Mouse (Mus musculus): ENCODE measurements at regions not wholly inside any gene's neighbourhood (a gene's known extent, or its start where the extent isn't known, plus 50 kb on each side); places are given as distances from the start of the nearest gene placed in this dataset.

- H3K36me3 ChIP-seq (ENCODE audit: control insufficient read depth, insufficient read depth, low read length), result no peaks in the 10 kb centered on the region
- no peaks in the 10 kb centered on the region for H3K27me3 ChIP-seq (ENCODE audit: control insufficient read depth, insufficient read depth, low read length)
- no peak overlapping the region for H3K27ac ChIP-seq
- DNase-seq, result no peak
- no peak for TF ChIP-seq EP300 (IDR thresholded peaks at IDR 0.05; ENCODE audit: insufficient read depth, low read depth, low read length)
- no peak for TF ChIP-seq CTCF (IDR thresholded peaks at IDR 0.05)
- TF ChIP-seq POLR2A (IDR thresholded peaks at IDR 0.05; ENCODE audit: insufficient read depth, low read depth, low read length), result no peak
- no peak overlapping the region for H3K4me3 ChIP-seq
- H3K4me1 ChIP-seq (ENCODE audit: control insufficient read depth, insufficient read depth, low read length), result no peaks in the 10 kb centered on the region
- H3K79me2 ChIP-seq (replicated peaks; ENCODE audit: control insufficient read depth, insufficient read depth, low read length), result no peaks in the 10 kb centered on the region
- no peak overlapping the region for H3K9ac ChIP-seq (ENCODE audit: low read depth, low read length)
- intact Hi-C loops (cut with DNase I), result no loop called here
- WGBS, result 66% methylated on average over 7 of the region's 7 CpGs
Observed at GRCm38 (mm10) chr4:153631161-153631560, 148.6 kb upstream of the Ajap1 start.

- no peak for TF ChIP-seq CTCF (IDR thresholded peaks at IDR 0.05)
- no peak for TF ChIP-seq POLR2A (IDR thresholded peaks at IDR 0.05; ENCODE audit: insufficient read depth, low read depth, low read length)
- no peak for TF ChIP-seq EP300 (IDR thresholded peaks at IDR 0.05; ENCODE audit: insufficient read depth, low read depth, low read length)
- intact Hi-C loops (cut with DNase I), result no loop called here
- H3K4me1 ChIP-seq (ENCODE audit: control insufficient read depth, insufficient read depth, low read length), result no peaks in the 10 kb centered on the region
- H3K79me2 ChIP-seq (replicated peaks; ENCODE audit: control insufficient read depth, insufficient read depth, low read length), result no peaks in the 10 kb centered on the region
- no peak overlapping the region for H3K9ac ChIP-seq (ENCODE audit: low read depth, low read length)
- 86% methylated on average over 5 of the region's 5 CpGs for WGBS
- H3K27me3 ChIP-seq (ENCODE audit: control insufficient read depth, insufficient read depth, low read length), result no peaks in the 10 kb centered on the region
- no peaks in the 10 kb centered on the region for H3K36me3 ChIP-seq (ENCODE audit: control insufficient read depth, insufficient read depth, low read length)
- no peak overlapping the region for H3K4me3 ChIP-seq
- DNase-seq, result no peak
- H3K27ac ChIP-seq, result no peak overlapping the region
Observed at GRCm38 (mm10) chr4:153632056-153632455, 149.4 kb upstream of the Ajap1 start.

- Histone ChIP-seq H3K4me1 (ENCODE audit: control insufficient read depth, insufficient read depth, low read length) (no peaks in the 10 kb centered on the region), H3K27ac (no peak overlapping the region), H3K9ac (ENCODE audit: low read depth, low read length) (no peak overlapping the region), H3K4me3 (no peak overlapping the region), H3K27me3 (ENCODE audit: control insufficient read depth, insufficient read depth, low read length) (no peaks in the 10 kb centered on the region), H3K36me3 (ENCODE audit: control insufficient read depth, insufficient read depth, low read length) (no peaks in the 10 kb centered on the region), H3K79me2 (replicated peaks; ENCODE audit: control insufficient read depth, insufficient read depth, low read length) (no peaks in the 10 kb centered on the region)
- TF ChIP-seq CTCF (IDR thresholded peaks at IDR 0.05) (no peak), EP300 (IDR thresholded peaks at IDR 0.05; ENCODE audit: insufficient read depth, low read depth, low read length) (no peak)
- no peak for DNase-seq
- intact Hi-C loops (cut with DNase I), result no loop called here
- WGBS, result 87% methylated on average over 19 of the region's 19 CpGs
Observed at GRCm38 (mm10) chr4:153632551-153632950, 149.9 kb upstream of the Ajap1 start.

- no peak for TF ChIP-seq CTCF (IDR thresholded peaks at IDR 0.05)
- TF ChIP-seq EP300 (IDR thresholded peaks at IDR 0.05; ENCODE audit: insufficient read depth, low read depth, low read length), result no peak
- TF ChIP-seq POLR2A (IDR thresholded peaks at IDR 0.05; ENCODE audit: insufficient read depth, low read depth, low read length), result no peak
- H3K36me3 ChIP-seq (ENCODE audit: control insufficient read depth, insufficient read depth, low read length), result no peaks in the 10 kb centered on the region
- whole genome bisulfite sequencing, result 37% methylated on average over 5 of the region's 5 CpGs
- H3K27me3 ChIP-seq (ENCODE audit: control insufficient read depth, insufficient read depth, low read length), result no peaks in the 10 kb centered on the region
- H3K9ac ChIP-seq (ENCODE audit: low read depth, low read length), result no peak overlapping the region
- no peaks in the 10 kb centered on the region for H3K4me1 ChIP-seq (ENCODE audit: control insufficient read depth, insufficient read depth, low read length)
- no peak for DNase-seq
- no peak overlapping the region for H3K4me3 ChIP-seq
- H3K79me2 ChIP-seq (replicated peaks; ENCODE audit: control insufficient read depth, insufficient read depth, low read length), result no peaks in the 10 kb centered on the region
- H3K27ac ChIP-seq, result no peak overlapping the region
- intact Hi-C loops (cut with DNase I), result no loop called here
Observed at GRCm38 (mm10) chr4:153633260-153633659, 150.6 kb upstream of the Ajap1 start.

- H3K4me1 ChIP-seq (ENCODE audit: control insufficient read depth, insufficient read depth, low read length), result no peaks in the 10 kb centered on the region
- no peaks in the 10 kb centered on the region for H3K27me3 ChIP-seq (ENCODE audit: control insufficient read depth, insufficient read depth, low read length)
- intact Hi-C loops (cut with DNase I), result no loop called here
- WGBS, result 31% methylated on average over 15 of the region's 15 CpGs
- H3K79me2 ChIP-seq (replicated peaks; ENCODE audit: control insufficient read depth, insufficient read depth, low read length), result no peaks in the 10 kb centered on the region
- H3K36me3 ChIP-seq (ENCODE audit: control insufficient read depth, insufficient read depth, low read length), result no peaks in the 10 kb centered on the region
- no peak for DNase-seq
- no peak for TF ChIP-seq EP300 (IDR thresholded peaks at IDR 0.05; ENCODE audit: insufficient read depth, low read depth, low read length)
- TF ChIP-seq CTCF (IDR thresholded peaks at IDR 0.05), result no peak
- TF ChIP-seq POLR2A (IDR thresholded peaks at IDR 0.05; ENCODE audit: insufficient read depth, low read depth, low read length), result no peak
- no peak overlapping the region for H3K4me3 ChIP-seq
- H3K27ac ChIP-seq, result no peak overlapping the region
- no peak overlapping the region for H3K9ac ChIP-seq (ENCODE audit: low read depth, low read length)
Observed at GRCm38 (mm10) chr4:153634221-153634881, 151.7 kb upstream of the Ajap1 start.

- Histone ChIP-seq H3K36me3 (ENCODE audit: control insufficient read depth, insufficient read depth, low read length) (no peaks in the 10 kb centered on the region), H3K27me3 (ENCODE audit: control insufficient read depth, insufficient read depth, low read length) (no peaks in the 10 kb centered on the region), H3K4me3 (no peak overlapping the region), H3K27ac (no peak overlapping the region), H3K4me1 (ENCODE audit: control insufficient read depth, insufficient read depth, low read length) (no peaks in the 10 kb centered on the region), H3K9ac (ENCODE audit: low read depth, low read length) (no peak overlapping the region), H3K79me2 (replicated peaks; ENCODE audit: control insufficient read depth, insufficient read depth, low read length) (no peaks in the 10 kb centered on the region)
- no peak for DNase-seq
- intact Hi-C loops (cut with DNase I), result no loop called here
- 5% methylated on average over 1 of the region's 1 CpGs for whole genome bisulfite sequencing
- TF ChIP-seq POLR2A (IDR thresholded peaks at IDR 0.05; ENCODE audit: insufficient read depth, low read depth, low read length), result no peak
- no peak for TF ChIP-seq EP300 (IDR thresholded peaks at IDR 0.05; ENCODE audit: insufficient read depth, low read depth, low read length)
- no peak for TF ChIP-seq CTCF (IDR thresholded peaks at IDR 0.05)
Observed at GRCm38 (mm10) chr4:153637989-153638388, 155.4 kb upstream of the Ajap1 start.
